Mouse (Mus musculus) forebrain, embryonic 13.5 days (tissue): ENCODE results near the gene Tomm22. TPM values are rescaled to one million over a fixed set of nuclear protein-coding genes. Genes with fewer than 3 reads are reported as not detected.

Experiments used
- ATAC-seq: fragments of 200-750 bp; cut with Nextera tagmentation; 2 replicates; pipeline ENCODE4 v1.8.0; 2017
- H3K27ac ChIP-seq: fragments of 300-500 bp; sonication (generic); 2 replicates; pipeline ENCODE4 v1.5.1; 2015; ENCODE audit warnings: inconsistent platforms, mild to moderate bottlenecking, moderate library complexity
- H3K27me3 ChIP-seq: fragments of 300-500 bp; sonication (generic); 2 replicates; pipeline ENCODE4 v1.6.1; 2015; ENCODE audit warnings: mild to moderate bottlenecking, inconsistent platforms
- H3K36me3 ChIP-seq: fragments of 300-500 bp; sonication (generic); 2 replicates; pipeline ENCODE4 v1.6.1; 2015; ENCODE audit warnings: mild to moderate bottlenecking, inconsistent platforms; ENCODE audit not compliant: poor library complexity, severe bottlenecking
- H3K4me1 ChIP-seq: fragments of 300-500 bp; sonication (generic); 2 replicates; pipeline ENCODE4 v1.6.1; 2015; ENCODE audit warnings: inconsistent platforms
- H3K4me2 ChIP-seq: fragments of 300-500 bp; sonication (generic); 2 replicates; pipeline ENCODE4 v1.6.1; 2015; ENCODE audit warnings: inconsistent platforms, mild to moderate bottlenecking, moderate library complexity
- H3K4me3 ChIP-seq: fragments of 300-500 bp; sonication (generic); 2 replicates; pipeline ENCODE4 v1.5.1; 2015; ENCODE audit warnings: mild to moderate bottlenecking, inconsistent platforms
- H3K9ac ChIP-seq: fragments of 300-500 bp; sonication (generic); 2 replicates; pipeline ENCODE4 v1.6.1; 2015; ENCODE audit warnings: mild to moderate bottlenecking, inconsistent platforms
- H3K9me3 ChIP-seq: fragments of 300-500 bp; sonication (generic); replicated peaks from 2 replicates; pipeline ENCODE4 v1.6.1; 2016; ENCODE audit warnings: inconsistent platforms
- WGBS: fragments of 180-500 bp; shearing (Covaris S2); methylation state at CpG from one replicate; pipeline ENCODE4 v1.1.7; 2015; 5-methylcytosine and 5-hydroxymethylcytosine counted together
- polyA plus RNA-seq: library from polyadenylated mRNA; unstranded; fragments of >200 nt; fragmentation: Nextera tagmentation; extraction: Ambion mirVana; gene quantifications from 2 replicates; pipeline ENCODE4 v1.2.1, GENCODE M21; 2015

Tomm22 gene
- 288 TPM in 2 replicates for polyA plus RNA-seq

DNA sequence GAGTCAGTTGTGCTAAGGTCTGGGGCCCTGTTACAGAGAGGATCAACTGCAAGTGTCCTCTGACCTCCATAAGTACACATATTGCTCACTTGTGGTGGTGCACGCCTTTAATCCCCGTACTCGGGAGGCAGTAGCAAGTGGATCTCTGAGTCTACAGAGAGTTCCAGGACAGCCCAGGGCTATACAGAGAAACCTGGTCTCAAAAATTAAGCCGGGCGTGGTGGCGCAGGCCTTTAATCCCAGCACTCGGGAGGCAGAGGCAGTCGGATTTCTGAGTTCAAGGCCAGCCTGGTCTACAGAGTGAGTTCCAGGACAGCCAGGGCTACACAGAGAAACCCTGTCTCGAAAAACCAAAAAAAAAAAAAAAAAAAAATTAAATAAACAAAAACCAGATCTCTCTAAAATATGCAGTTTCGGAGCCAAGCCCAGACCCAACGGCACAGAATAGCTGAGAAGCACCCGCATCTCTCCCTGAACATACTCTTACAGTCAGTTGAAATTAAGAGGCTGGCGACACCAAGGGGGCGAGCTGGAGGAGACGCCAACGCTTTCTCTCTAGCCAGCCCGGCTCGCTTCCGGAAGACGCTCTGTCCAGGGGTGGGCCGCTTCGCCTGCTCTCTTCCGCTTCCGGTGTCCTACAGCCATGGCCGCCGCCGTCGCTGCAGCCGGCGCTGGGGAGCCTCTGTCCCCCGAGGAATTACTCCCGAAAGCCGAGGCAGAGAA is at the start of gene Tomm22:
Gene Tomm22, plus strand, starts transcription at position 613 of the 723 bp plus-strand sequence.
- Histone ChIP-seq H3K9ac (peak within 1 kb of the TSS; percentile 86), H3K4me3 (peak within 1 kb of the TSS; percentile 92), H3K27ac (peak within 1 kb of the TSS; percentile 54; the same call in 1 of the 2 replicates), H3K27me3 (no peaks in the 10 kb centered on the region), H3K4me1 (peaks cover 7% of the 10 kb centered on the region), H3K9me3 (no peaks in the 10 kb centered on the region), H3K4me2 (peak within 1 kb of the TSS; percentile 89), H3K36me3 (peaks cover 61% of the 10 kb centered on the region)
- WGBS, result 19% methylated on average over 33 of the region's 33 CpGs
- ATAC-seq, result peak; percentile 96

DNA sequence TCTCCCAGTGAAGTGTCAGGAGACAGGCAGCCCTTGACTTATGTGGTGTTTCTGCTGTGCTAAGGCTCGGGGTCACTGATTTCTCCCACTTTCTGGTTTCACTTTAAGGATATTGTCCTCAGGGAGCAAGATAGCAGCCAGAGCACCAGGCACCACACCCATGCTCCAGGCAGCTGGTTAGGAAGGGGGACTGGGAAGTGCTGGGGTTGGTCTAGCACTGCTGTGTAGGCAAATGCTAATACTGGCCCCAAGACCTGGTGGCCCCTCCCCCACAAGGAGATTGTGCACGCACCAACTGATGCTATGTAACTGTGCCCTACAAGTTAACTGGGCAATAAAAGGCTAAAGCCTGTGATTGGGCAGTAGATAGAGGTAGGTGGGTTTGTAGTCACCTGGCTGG is 40.2 kb upstream of the Tomm22 start:
- H3K4me1 ChIP-seq, result no peaks in the 10 kb centered on the region
- H3K36me3 ChIP-seq, result peaks cover 95% of the 10 kb centered on the region
- no peak overlapping the region for H3K4me3 ChIP-seq
- no peak overlapping the region for H3K9ac ChIP-seq
- H3K27me3 ChIP-seq, result no peaks in the 10 kb centered on the region
- 81% methylated on average over 2 of the region's 2 CpGs for WGBS
- no peak overlapping the region for H3K4me2 ChIP-seq
- no peak for ATAC-seq
- H3K9me3 ChIP-seq, result no peaks in the 10 kb centered on the region
- no peak overlapping the region for H3K27ac ChIP-seq

- H3K4me2 ChIP-seq, result no peak overlapping the region
- no peak overlapping the region for H3K4me3 ChIP-seq
- H3K36me3 ChIP-seq, result peaks cover 79% of the 10 kb centered on the region
- no peaks in the 10 kb centered on the region for H3K4me1 ChIP-seq
- WGBS, result 86% methylated on average over 11 of the region's 12 CpGs
- H3K9ac ChIP-seq, result no peak overlapping the region
- H3K27ac ChIP-seq, result no peak overlapping the region
- no peak for ATAC-seq
- no peaks in the 10 kb centered on the region for H3K27me3 ChIP-seq
- no peaks in the 10 kb centered on the region for H3K9me3 ChIP-seq
These were observed 29.4 kb upstream of the Tomm22 start for GRCm38 (mm10) chr15:79641135-79641817.

GRCm38 (mm10) chr15:79645483-79645882 is 25.2 kb upstream of the Tomm22 start:
- Histone ChIP-seq H3K9ac (no peak overlapping the region), H3K9me3 (no peaks in the 10 kb centered on the region), H3K27me3 (no peaks in the 10 kb centered on the region), H3K36me3 (peaks cover 77% of the 10 kb centered on the region), H3K4me1 (no peaks in the 10 kb centered on the region), H3K4me3 (no peak overlapping the region), H3K27ac (no peak overlapping the region), H3K4me2 (no peak overlapping the region)
- WGBS, result 86% methylated on average over 2 of the region's 2 CpGs
- ATAC-seq, result no peak

GRCm38 (mm10) chr15:79648130-79648529 is 22.5 kb upstream of the Tomm22 start:
- Histone ChIP-seq H3K27me3 (no peaks in the 10 kb centered on the region), H3K9me3 (no peaks in the 10 kb centered on the region), H3K36me3 (peaks cover 62% of the 10 kb centered on the region), H3K4me2 (no peak overlapping the region), H3K9ac (no peak overlapping the region), H3K4me1 (no peaks in the 10 kb centered on the region), H3K4me3 (no peak overlapping the region), H3K27ac (no peak overlapping the region)
- 92% methylated on average over 12 of the region's 12 CpGs for WGBS
- ATAC-seq, result no peak

- Histone ChIP-seq H3K9ac (no peak overlapping the region), H3K4me1 (no peaks in the 10 kb centered on the region), H3K36me3 (peaks cover 45% of the 10 kb centered on the region), H3K9me3 (no peaks in the 10 kb centered on the region), H3K27me3 (no peaks in the 10 kb centered on the region), H3K27ac (no peak overlapping the region), H3K4me2 (no peak overlapping the region), H3K4me3 (no peak overlapping the region)
- ATAC-seq, result no peak
These were observed 20.1 kb upstream of the Tomm22 start for GRCm38 (mm10) chr15:79650569-79650968.

DNA sequence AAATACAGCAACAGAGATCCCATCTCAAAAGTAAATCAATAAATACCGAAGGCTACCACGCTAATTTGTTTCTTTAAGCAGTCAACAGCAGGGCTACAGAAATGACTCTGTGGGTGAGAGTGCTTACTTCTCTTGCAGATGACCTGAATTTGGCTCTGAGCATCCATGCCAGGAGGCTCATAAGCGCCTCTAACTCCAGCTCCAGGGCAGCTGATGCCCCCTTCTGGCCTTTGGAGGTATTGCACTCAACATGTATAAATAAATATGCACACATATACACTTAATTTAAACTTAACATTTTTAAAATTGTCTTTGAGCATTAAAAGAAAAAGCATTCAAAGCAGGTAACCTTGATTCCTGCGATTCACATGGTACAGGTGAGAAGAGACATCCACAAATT is 19.2 kb upstream of the Tomm22 start:
- Histone ChIP-seq H3K27ac (no peak overlapping the region), H3K36me3 (peaks cover 42% of the 10 kb centered on the region), H3K4me2 (no peak overlapping the region), H3K9ac (no peak overlapping the region), H3K27me3 (no peaks in the 10 kb centered on the region), H3K4me1 (no peaks in the 10 kb centered on the region), H3K4me3 (no peak overlapping the region), H3K9me3 (no peaks in the 10 kb centered on the region)
- no peak for ATAC-seq
- 77% methylated on average over 4 of the region's 4 CpGs for WGBS

- H3K27ac ChIP-seq, result no peak overlapping the region
- no peaks in the 10 kb centered on the region for H3K27me3 ChIP-seq
- 94% methylated on average over 14 of the region's 14 CpGs for WGBS
- H3K9ac ChIP-seq, result no peak overlapping the region
- H3K36me3 ChIP-seq, result peaks cover 17% of the 10 kb centered on the region
- peaks cover 7% of the 10 kb centered on the region for H3K4me1 ChIP-seq
- no peaks in the 10 kb centered on the region for H3K9me3 ChIP-seq
- H3K4me2 ChIP-seq, result no peak overlapping the region
- H3K4me3 ChIP-seq, result no peak overlapping the region
- no peak for ATAC-seq
These were observed 14.2 kb upstream of the Tomm22 start for GRCm38 (mm10) chr15:79656451-79656850.

DNA sequence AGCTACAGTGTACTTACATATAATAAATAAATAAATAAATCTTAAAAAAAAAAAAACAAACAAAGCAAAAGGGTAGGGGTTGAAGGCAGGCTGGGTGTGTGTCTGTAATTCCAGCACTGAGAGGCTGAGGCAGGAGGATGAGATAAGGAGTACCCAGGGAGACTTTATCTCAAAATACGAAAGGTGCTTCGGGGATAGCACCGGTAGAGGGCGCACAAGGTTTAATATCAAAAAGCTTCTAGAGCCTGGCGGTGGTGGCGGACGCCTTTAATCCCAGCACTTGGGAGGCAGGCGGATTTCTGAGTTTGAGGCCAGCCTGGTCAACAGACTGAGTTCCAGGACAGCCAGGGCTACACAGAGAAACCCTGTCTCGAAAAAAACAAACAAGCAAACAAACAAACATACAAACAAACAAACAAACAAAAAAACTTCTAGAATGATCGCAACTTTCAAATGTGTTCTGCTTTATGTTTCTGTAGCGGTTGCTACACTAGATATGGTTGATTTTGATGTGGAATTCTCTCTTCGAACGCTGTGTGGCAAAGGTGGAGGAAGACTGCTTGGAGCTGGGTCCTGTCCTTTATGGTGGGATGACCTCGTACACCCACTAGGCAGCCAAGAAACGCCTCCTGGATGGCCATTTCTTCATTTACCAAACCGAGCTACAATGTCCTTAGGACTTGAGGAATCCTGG is 12.7 kb upstream of the Tomm22 start:
- peak overlapping the region; percentile 91 for H3K9ac ChIP-seq
- peak overlapping the region; percentile 84 for H3K4me2 ChIP-seq
- no peaks in the 10 kb centered on the region for H3K27me3 ChIP-seq
- H3K9me3 ChIP-seq, result no peaks in the 10 kb centered on the region
- peaks cover 7% of the 10 kb centered on the region for H3K4me1 ChIP-seq
- WGBS, result 6% methylated on average over 16 of the region's 16 CpGs
- H3K36me3 ChIP-seq, result peaks cover 25% of the 10 kb centered on the region
- H3K27ac ChIP-seq, result peak overlapping the region; percentile 92
- H3K4me3 ChIP-seq, result peak overlapping the region; percentile 72
- peak; percentile 21; the same call in 1 of the 2 replicates for ATAC-seq

DNA sequence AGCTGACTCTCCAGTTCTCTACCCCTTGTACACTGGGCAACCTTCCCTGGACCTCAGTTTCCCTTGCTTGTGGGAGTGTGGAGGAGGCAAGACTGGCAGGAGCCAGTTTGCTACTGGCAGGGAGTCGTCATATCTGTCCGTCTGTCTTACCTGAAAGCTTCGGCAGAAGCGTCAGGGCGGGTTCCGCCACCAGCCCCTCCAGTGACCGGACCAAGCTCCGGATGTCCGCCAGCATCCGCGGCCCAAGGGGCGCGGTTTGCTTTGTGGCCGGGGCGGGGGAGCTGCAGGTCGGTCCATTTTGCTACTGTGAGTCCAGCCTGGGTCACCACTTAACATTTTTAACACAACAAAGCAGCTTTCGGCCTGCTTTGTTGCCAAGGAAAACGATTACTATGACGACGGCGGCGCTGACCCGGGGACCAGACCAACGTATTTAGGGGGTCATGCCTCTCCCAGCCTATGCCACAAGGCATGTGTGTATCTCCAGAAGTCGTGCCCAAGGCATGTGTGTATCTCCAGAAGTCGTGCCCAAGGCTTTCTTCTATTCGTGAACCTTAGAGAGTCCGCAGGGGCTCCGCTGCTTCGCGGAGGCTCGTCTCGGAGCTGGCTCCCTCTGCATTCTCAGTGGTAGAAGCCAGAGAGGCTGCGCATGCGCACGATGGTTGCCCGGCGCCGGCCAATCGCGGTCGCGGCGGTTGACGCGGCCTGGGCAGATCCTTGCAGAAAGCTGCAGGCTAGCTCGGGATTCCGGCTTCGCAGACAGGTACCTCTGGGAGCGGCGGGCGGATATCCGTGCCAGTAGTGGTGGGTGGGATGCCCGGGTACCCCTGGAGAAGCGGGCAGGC is 11.9 kb upstream of the Tomm22 start, which contains the start of the genes Fam227a and Cby1:
Gene Fam227a, minus strand, starts transcription at position 426 of the 845 bp plus-strand sequence.
Gene Cby1, plus strand, starts transcription at position 669 of the 845 bp plus-strand sequence.
- peaks cover 7% of the 10 kb centered on the region for H3K4me1 ChIP-seq
- peak within 1 kb of the TSS; percentile 72 for H3K4me3 ChIP-seq
- H3K9ac ChIP-seq, result peak within 1 kb of the TSS; percentile 91
- peaks cover 30% of the 10 kb centered on the region for H3K36me3 ChIP-seq
- peak within 1 kb of the TSS; percentile 84 for H3K4me2 ChIP-seq
- peak within 1 kb of the TSS; percentile 92 for H3K27ac ChIP-seq
- ATAC-seq, result peak; percentile 92
- WGBS, result under 1% methylated on average over 55 of the region's 55 CpGs
- H3K27me3 ChIP-seq, result no peaks in the 10 kb centered on the region
- H3K9me3 ChIP-seq, result no peaks in the 10 kb centered on the region

DNA sequence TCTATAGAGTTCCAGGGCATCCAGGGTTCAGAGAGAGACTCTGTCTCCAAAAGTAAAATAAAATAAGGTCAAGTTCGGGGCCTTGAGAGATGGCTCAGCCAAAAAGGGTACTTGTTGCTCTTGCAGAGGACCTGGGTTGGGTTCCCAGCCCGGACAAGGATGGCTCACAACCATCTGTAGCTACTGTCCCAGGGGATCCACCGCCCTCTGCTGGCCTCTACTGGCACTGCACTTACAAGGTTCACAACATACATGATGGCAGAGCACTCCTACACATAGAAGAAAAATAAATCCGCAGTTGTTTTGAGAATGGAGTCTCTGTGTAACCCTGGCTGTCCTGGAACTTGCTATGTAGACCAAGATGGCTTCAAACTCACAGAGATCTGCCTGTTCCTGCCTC is 8.8 kb upstream of the Tomm22 start:
- WGBS, result 78% methylated on average over 4 of the region's 4 CpGs

More for the DNA sequence above, 8.8 kb upstream of the Tomm22 start:
- H3K9ac ChIP-seq, result no peak overlapping the region
- no peak for ATAC-seq
- no peak overlapping the region for H3K4me3 ChIP-seq
- H3K4me2 ChIP-seq, result no peak overlapping the region
- H3K4me1 ChIP-seq, result peaks cover 7% of the 10 kb centered on the region
- no peak overlapping the region for H3K27ac ChIP-seq
- H3K9me3 ChIP-seq, result no peaks in the 10 kb centered on the region
- H3K27me3 ChIP-seq, result no peaks in the 10 kb centered on the region
- peaks cover 40% of the 10 kb centered on the region for H3K36me3 ChIP-seq
